Mouse (Mus musculus) myocyte (in vitro differentiated cells): ENCODE data around the gene Cpox.

Experiments
- CEBPB ChIP-seq: IDR thresholded peaks from 2 replicates; pipeline ENCODE4 v1.6.1; 2011; ENCODE audit warnings: mild to moderate bottlenecking, moderate library complexity; ENCODE audit not compliant: poor library complexity, insufficient read depth, severe bottlenecking
- E2F4 ChIP-seq: IDR thresholded peaks from one replicate; pipeline ENCODE4 v1.6.1; 2011; ENCODE audit warnings: mild to moderate bottlenecking, control low read depth, moderate library complexity; ENCODE audit not compliant: insufficient read depth
- MAX ChIP-seq: IDR thresholded peaks from one replicate; pipeline ENCODE4 v1.6.1; 2011; ENCODE audit warnings: low read depth, mild to moderate bottlenecking, control low read depth
- MYOD1 ChIP-seq, 3 experiments: IDR thresholded peaks; one replicate each; pipeline ENCODE4 v1.6.1; 2011; ENCODE audit warnings: control low read depth in 2 of 3, low read depth in 2 of 3, mild to moderate bottlenecking in 2 of 3, moderate library complexity in 1 of 3; ENCODE audit not compliant: insufficient read length in 2 of 3, control insufficient read depth in 1 of 3
- MYOG ChIP-seq, 3 experiments: IDR thresholded peaks; one replicate each; pipeline ENCODE4 v1.6.1; 2011; ENCODE audit warnings: control low read depth in 2 of 3, low read depth in 2 of 3, mild to moderate bottlenecking in 2 of 3; ENCODE audit not compliant: insufficient read length in 2 of 3, control insufficient read depth in 1 of 3, insufficient read depth in 1 of 3
- POLR2A ChIP-seq: IDR thresholded peaks from one replicate; pipeline ENCODE4 v1.6.1; 2011; ENCODE audit warnings: low read depth, mild to moderate bottlenecking, control low read depth, moderate library complexity; ENCODE audit not compliant: insufficient read length
- POLR2AphosphoS2 ChIP-seq: IDR thresholded peaks from one replicate; pipeline ENCODE4 v1.6.1; 2011; ENCODE audit warnings: low read depth, control low read depth; ENCODE audit not compliant: insufficient read length
- REST ChIP-seq: IDR thresholded peaks from one replicate; pipeline ENCODE4 v1.6.1; 2011; ENCODE audit warnings: mild to moderate bottlenecking, control low read depth, moderate library complexity; ENCODE audit not compliant: insufficient read depth, insufficient read length
- SRF ChIP-seq: IDR thresholded peaks from one replicate; pipeline ENCODE4 v1.6.1; 2011; ENCODE audit warnings: low read depth; ENCODE audit not compliant: control insufficient read depth, insufficient read length
- TCF12 ChIP-seq: IDR thresholded peaks from one replicate; pipeline ENCODE4 v1.6.1; 2011; ENCODE audit warnings: mild to moderate bottlenecking, control low read depth; ENCODE audit not compliant: poor library complexity, insufficient read depth, severe bottlenecking
- TCF3 ChIP-seq: IDR thresholded peaks from one replicate; pipeline ENCODE4 v1.6.1; 2011; ENCODE audit warnings: low read depth, control low read depth; ENCODE audit not compliant: insufficient read length
- USF1 ChIP-seq: IDR thresholded peaks from one replicate; pipeline ENCODE4 v1.6.1; 2011; ENCODE audit warnings: low read depth, mild to moderate bottlenecking, control low read depth, moderate library complexity

- TF ChIP-seq POLR2A: no peak
- no peak for TF ChIP-seq MYOD1 (IDR thresholded peaks at IDR 0.05; ENCODE audit: control insufficient read depth in 1 of 3, insufficient read length in 2 of 3, low read depth in 2 of 3)
- no peak for TF ChIP-seq USF1
- no peak for TF ChIP-seq TCF12
- no peak for TF ChIP-seq TCF3
- TF ChIP-seq POLR2AphosphoS2: no peak
- TF ChIP-seq MYOG (IDR thresholded peaks at IDR 0.05; ENCODE audit: control insufficient read depth in 1 of 3, insufficient read depth in 1 of 3, insufficient read length in 2 of 3, low read depth in 2 of 3): no peak
- no peak for TF ChIP-seq MAX
- TF ChIP-seq E2F4: no peak
- no peak for TF ChIP-seq CEBPB
- no peak for TF ChIP-seq SRF
- TF ChIP-seq REST: no peak
These were observed 34.2 kb upstream of the Cpox start for GRCm38 (mm10) chr16:58635866-58636265.
